Mouse (Mus musculus): ENCODE data around the gene Zc3h4. TPM values are rescaled to one million over a fixed set of nuclear protein-coding genes. Genes with fewer than 3 reads are reported as not detected.
A peak's percentile ranks its signal among the peaks of the same experiment; 100 is the strongest.

The Zc3h4 gene
- polyA plus RNA-seq, 1 experiment from 2014 or later = 8.7 TPM

DNA sequence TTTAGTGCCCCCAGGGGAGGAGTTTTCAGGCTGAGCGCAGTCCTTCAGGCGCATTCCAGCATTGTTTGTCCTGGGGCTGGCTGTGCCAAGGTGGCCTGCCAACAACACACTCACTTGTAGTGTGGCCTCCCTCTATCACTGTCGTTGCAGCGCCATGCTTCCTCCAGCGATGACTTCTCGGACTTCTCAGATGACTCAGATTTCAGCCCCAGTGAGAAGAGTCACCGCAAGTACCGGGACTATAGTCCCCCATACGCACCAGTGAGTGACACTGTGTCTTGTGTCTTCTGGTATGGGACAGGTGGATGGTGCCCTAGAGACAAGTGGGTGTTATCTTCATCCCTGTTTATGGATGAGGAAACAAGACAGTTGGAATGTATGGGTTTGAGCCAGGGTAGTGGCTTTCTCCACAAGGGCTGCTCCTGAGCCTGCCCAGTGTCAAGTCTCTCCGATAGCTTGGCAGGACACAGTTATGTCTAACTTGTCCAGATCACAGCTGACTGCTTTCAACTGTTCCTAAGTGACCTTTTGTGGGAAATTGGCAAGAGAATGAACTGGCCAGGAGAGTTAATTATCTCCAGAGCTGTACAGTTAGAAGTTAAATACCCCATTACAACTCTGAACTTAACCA, 16.5 kb downstream of the Zc3h4 start:
- no peak for ATAC-seq (ENCODE audit: extremely low read depth, insufficient number of reproducible peaks, low FRiP score, low TSS enrichment)
- Histone ChIP-seq H3K36me3 (peaks cover 82% of the 10 kb centered on the region), H3K27ac (replicated peaks) (peak overlapping the region; percentile 71), H3K4me1 (peaks cover 44% of the 10 kb centered on the region), H3K4me3 (no peak overlapping the region), H3K9me3 (no peaks in the 10 kb centered on the region), H3K27me3 (replicated peaks) (no peaks in the 10 kb centered on the region), H3K4me2 (peak overlapping the region; percentile 10; the same call in 1 of the 2 replicates), H3K9ac (0 out of 2 replicates have a peak overlapping the region, but pooled peaks have one; percentile 30)
- 65% methylated on average over 10 of the region's 10 CpGs for WGBS

- no peak overlapping the region for H3K4me3 ChIP-seq
- H3K9ac ChIP-seq = no peak overlapping the region
- no peak overlapping the region for H3K4me2 ChIP-seq
- no peaks in the 10 kb centered on the region for H3K27me3 ChIP-seq (replicated peaks)
- peaks cover 94% of the 10 kb centered on the region for H3K36me3 ChIP-seq
- H3K9me3 ChIP-seq = no peaks in the 10 kb centered on the region
- H3K4me1 ChIP-seq = peaks cover 33% of the 10 kb centered on the region
- WGBS = 89% methylated on average over 5 of the region's 5 CpGs
- no peak overlapping the region for H3K27ac ChIP-seq (replicated peaks)
- ATAC-seq (ENCODE audit: extremely low read depth, insufficient number of reproducible peaks, low FRiP score, low TSS enrichment) = no peak
Observed at GRCm38 (mm10) chr7:16418713-16419112, 18.0 kb downstream of the Zc3h4 start.

GRCm38 (mm10) chr7:16420493-16421118, 19.9 kb downstream of the Zc3h4 start:
- H3K4me2 ChIP-seq = no peak overlapping the region
- peaks cover 20% of the 10 kb centered on the region for H3K4me1 ChIP-seq
- no peaks in the 10 kb centered on the region for H3K9me3 ChIP-seq
- H3K4me3 ChIP-seq = no peak overlapping the region
- ATAC-seq (ENCODE audit: extremely low read depth, insufficient number of reproducible peaks, low FRiP score, low TSS enrichment) = no peak
- peaks cover 100% of the 10 kb centered on the region for H3K36me3 ChIP-seq
- no peaks in the 10 kb centered on the region for H3K27me3 ChIP-seq (replicated peaks)
- H3K27ac ChIP-seq (replicated peaks) = no peak overlapping the region
- H3K9ac ChIP-seq = 0 out of 2 replicates have a peak overlapping the region, but pooled peaks have one; percentile 25
- 88% methylated on average over 8 of the region's 8 CpGs for WGBS

GRCm38 (mm10) chr7:16422222-16422856, 21.6 kb downstream of the Zc3h4 start:
- 87% methylated on average over 18 of the region's 18 CpGs for WGBS
- no peak overlapping the region for H3K4me2 ChIP-seq
- no peaks in the 10 kb centered on the region for H3K9me3 ChIP-seq
- H3K9ac ChIP-seq = no peak overlapping the region
- H3K4me1 ChIP-seq = peaks cover 7% of the 10 kb centered on the region
- peaks cover 100% of the 10 kb centered on the region for H3K36me3 ChIP-seq
- no peak for ATAC-seq (ENCODE audit: extremely low read depth, insufficient number of reproducible peaks, low FRiP score, low TSS enrichment)
- H3K27me3 ChIP-seq (replicated peaks) = no peaks in the 10 kb centered on the region
- H3K27ac ChIP-seq (replicated peaks) = no peak overlapping the region
- no peak overlapping the region for H3K4me3 ChIP-seq

DNA sequence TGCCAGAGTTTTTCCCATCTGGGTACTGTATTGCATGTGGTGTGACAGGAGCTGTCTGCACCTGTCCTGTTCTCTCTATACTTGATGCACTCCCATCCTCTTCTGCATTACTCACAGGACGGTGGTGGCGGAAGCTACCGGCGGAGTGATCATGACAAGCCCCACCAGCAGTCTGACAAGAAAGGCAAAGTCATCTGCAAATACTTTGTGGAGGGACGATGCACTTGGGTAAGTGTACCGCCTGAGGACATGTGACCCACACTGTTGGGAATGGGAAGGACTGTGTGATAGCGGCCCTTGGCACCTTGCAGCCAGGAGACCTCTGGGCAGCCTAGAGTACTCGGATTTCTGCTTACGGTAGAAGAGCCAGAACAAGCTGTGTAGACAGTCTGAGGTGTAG, 23.0 kb downstream of the Zc3h4 start:
- no peak overlapping the region for H3K9ac ChIP-seq
- H3K27ac ChIP-seq (replicated peaks) = no peak overlapping the region
- no peaks in the 10 kb centered on the region for H3K27me3 ChIP-seq (replicated peaks)
- no peaks in the 10 kb centered on the region for H3K4me1 ChIP-seq
- ATAC-seq (ENCODE audit: extremely low read depth, insufficient number of reproducible peaks, low FRiP score, low TSS enrichment) = no peak
- H3K4me3 ChIP-seq = no peak overlapping the region
- WGBS = 82% methylated on average over 9 of the region's 9 CpGs
- H3K9me3 ChIP-seq = no peaks in the 10 kb centered on the region
- H3K4me2 ChIP-seq = no peak overlapping the region
- H3K36me3 ChIP-seq = peaks cover 100% of the 10 kb centered on the region

DNA sequence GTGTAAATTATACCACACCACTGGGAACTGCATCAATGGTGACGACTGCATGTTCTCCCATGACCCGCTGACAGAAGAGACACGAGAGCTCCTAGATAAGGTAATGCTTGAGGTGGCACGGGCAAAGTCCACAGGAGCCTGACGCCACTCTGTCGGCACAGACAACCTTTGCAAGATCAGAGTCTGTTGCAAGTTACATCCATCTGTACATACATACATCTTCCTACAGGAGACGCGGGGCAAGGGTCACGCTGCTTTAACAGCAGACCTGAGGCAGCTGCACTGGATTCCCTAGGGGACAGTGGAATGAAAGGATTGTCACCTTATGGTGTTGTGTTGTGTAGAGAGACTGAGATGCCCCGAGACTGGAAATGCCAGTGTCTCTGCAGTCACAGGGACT, 25.0 kb downstream of the Zc3h4 start:
- ATAC-seq (ENCODE audit: extremely low read depth, insufficient number of reproducible peaks, low FRiP score, low TSS enrichment) = no peak
- H3K9me3 ChIP-seq = no peaks in the 10 kb centered on the region
- no peak overlapping the region for H3K27ac ChIP-seq (replicated peaks)
- H3K27me3 ChIP-seq (replicated peaks) = no peaks in the 10 kb centered on the region
- no peak overlapping the region for H3K9ac ChIP-seq
- no peak overlapping the region for H3K4me3 ChIP-seq
- H3K4me1 ChIP-seq = no peaks in the 10 kb centered on the region
- H3K4me2 ChIP-seq = no peak overlapping the region
- 79% methylated on average over 10 of the region's 10 CpGs for WGBS
- peaks cover 100% of the 10 kb centered on the region for H3K36me3 ChIP-seq

DNA sequence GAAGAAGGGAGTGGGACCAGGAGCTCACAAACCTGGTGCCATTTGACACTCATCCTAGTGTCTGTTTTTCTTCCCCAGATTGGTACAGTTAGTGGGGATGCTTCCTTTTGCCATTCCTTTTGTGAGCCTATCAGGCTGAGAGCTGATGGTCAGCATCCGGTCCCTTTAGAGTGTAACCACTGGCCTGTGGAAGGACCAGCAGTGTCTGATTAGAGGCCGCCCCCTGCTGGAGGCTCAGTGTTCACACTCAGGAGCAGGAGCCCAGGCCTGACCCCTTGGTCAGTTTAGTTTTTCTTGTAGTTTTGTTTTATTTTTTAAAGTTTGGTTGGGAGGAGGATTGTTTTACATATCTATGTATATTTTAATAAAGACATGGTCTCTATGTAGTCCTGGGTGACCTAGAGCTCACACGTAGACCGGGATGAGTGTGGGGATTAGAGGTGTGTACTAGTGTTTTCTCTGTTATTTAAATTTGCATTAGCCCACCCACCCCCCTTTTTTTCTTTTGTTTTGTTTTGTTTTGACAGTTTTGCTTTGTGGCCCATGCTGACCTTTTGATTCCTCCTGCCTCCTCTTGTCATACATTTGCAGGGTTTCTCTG, 25.5 kb downstream of the Zc3h4 start:
- no peaks in the 10 kb centered on the region for H3K4me1 ChIP-seq
- no peak overlapping the region for H3K9ac ChIP-seq
- 62% methylated on average over 4 of the region's 4 CpGs for WGBS
- peaks cover 100% of the 10 kb centered on the region for H3K36me3 ChIP-seq
- H3K4me2 ChIP-seq = no peak overlapping the region
- no peak overlapping the region for H3K4me3 ChIP-seq
- ATAC-seq (ENCODE audit: extremely low read depth, insufficient number of reproducible peaks, low FRiP score, low TSS enrichment) = peak; percentile 78; the same call in 1 of the 2 replicates
- H3K27ac ChIP-seq (replicated peaks) = no peak overlapping the region
- H3K27me3 ChIP-seq (replicated peaks) = no peaks in the 10 kb centered on the region
- no peaks in the 10 kb centered on the region for H3K9me3 ChIP-seq

DNA sequence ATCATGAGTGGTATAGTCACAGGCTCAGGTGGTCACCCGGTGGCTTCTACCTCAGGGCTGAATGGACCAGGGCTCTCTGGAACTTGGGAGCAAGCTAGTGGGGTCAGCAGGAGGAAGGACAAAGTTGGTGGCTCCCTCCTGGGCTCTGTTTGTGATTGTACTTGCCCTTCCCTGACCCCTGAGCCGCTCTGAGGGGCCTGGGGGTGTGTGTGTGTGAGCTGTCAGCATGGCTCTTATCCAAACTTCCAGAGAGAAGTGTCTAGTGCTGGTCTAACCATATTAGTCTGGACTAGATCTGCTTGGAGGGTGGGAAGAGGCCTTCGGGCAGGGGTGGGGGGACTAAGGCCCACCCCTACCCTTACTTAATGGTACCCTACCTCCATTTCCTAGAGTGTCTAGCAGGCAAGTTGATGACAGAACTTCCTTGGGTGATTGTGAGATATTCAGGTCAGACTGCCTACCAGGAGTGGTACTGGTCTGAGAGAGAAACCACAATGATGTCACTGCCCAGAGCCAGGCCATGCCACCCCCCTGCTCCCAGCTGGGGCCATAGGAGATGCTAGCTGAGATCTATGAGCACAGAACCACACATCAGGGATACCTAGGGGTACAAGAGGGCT, 32.8 kb downstream of the Zc3h4 start:
- H3K9me3 ChIP-seq = no peaks in the 10 kb centered on the region
- H3K9ac ChIP-seq = peak overlapping the region; percentile 72
- no peaks in the 10 kb centered on the region for H3K27me3 ChIP-seq (replicated peaks)
- peak overlapping the region; percentile 87 for H3K27ac ChIP-seq (replicated peaks)
- H3K4me2 ChIP-seq = peak overlapping the region; percentile 32
- no peak overlapping the region for H3K4me3 ChIP-seq
- H3K36me3 ChIP-seq = peaks cover 97% of the 10 kb centered on the region
- 43% methylated on average over 3 of the region's 3 CpGs for WGBS
- peak; percentile 51; the same call in 1 of the 2 replicates for ATAC-seq (ENCODE audit: extremely low read depth, insufficient number of reproducible peaks, low FRiP score, low TSS enrichment)
- peaks cover 37% of the 10 kb centered on the region for H3K4me1 ChIP-seq

GRCm38 (mm10) chr7:16435088-16435487, 34.4 kb downstream of the Zc3h4 start:
- ATAC-seq (ENCODE audit: extremely low read depth, insufficient number of reproducible peaks, low FRiP score, low TSS enrichment) = no peak
- H3K9ac ChIP-seq = no peak overlapping the region
- H3K27me3 ChIP-seq (replicated peaks) = no peaks in the 10 kb centered on the region
- H3K9me3 ChIP-seq = no peaks in the 10 kb centered on the region
- no peak overlapping the region for H3K27ac ChIP-seq (replicated peaks)
- no peak overlapping the region for H3K4me3 ChIP-seq
- H3K4me2 ChIP-seq = no peak overlapping the region
- peaks cover 37% of the 10 kb centered on the region for H3K4me1 ChIP-seq
- WGBS = 84% methylated on average over 9 of the region's 9 CpGs
- peaks cover 81% of the 10 kb centered on the region for H3K36me3 ChIP-seq

- H3K36me3 ChIP-seq = peaks cover 19% of the 10 kb centered on the region
- H3K4me2 ChIP-seq = no peak overlapping the region
- H3K9me3 ChIP-seq = no peaks in the 10 kb centered on the region
- peaks cover 23% of the 10 kb centered on the region for H3K4me1 ChIP-seq
- no peak overlapping the region for H3K9ac ChIP-seq
- no peaks in the 10 kb centered on the region for H3K27me3 ChIP-seq (replicated peaks)
- no peak overlapping the region for H3K27ac ChIP-seq (replicated peaks)
- no peak for ATAC-seq (ENCODE audit: extremely low read depth, insufficient number of reproducible peaks, low FRiP score, low TSS enrichment)
- no peak overlapping the region for H3K4me3 ChIP-seq
Observed at GRCm38 (mm10) chr7:16441241-16441640, 40.5 kb downstream of the Zc3h4 start.

GRCm38 (mm10) chr7:16451656-16452055, 50.9 kb downstream of the Zc3h4 start:
- Histone ChIP-seq H3K4me1 (peaks cover 22% of the 10 kb centered on the region), H3K4me3 (no peak overlapping the region), H3K9me3 (no peaks in the 10 kb centered on the region), H3K27me3 (replicated peaks) (no peaks in the 10 kb centered on the region), H3K36me3 (peaks cover 19% of the 10 kb centered on the region), H3K4me2 (no peak overlapping the region), H3K9ac (no peak overlapping the region), H3K27ac (replicated peaks) (peak overlapping the region; percentile 29; the same call in 1 of the 2 replicates)
- ATAC-seq (ENCODE audit: extremely low read depth, insufficient number of reproducible peaks, low FRiP score, low TSS enrichment) = no peak
- 61% methylated on average over 6 of the region's 6 CpGs for WGBS
